10 mouse cellular contexts compared by ENCODE assay signal in genomic region chr2:25305587-25306359, GRCm38 (mm10). TPM values are rescaled to one million over a fixed set of nuclear protein-coding genes. Genes with fewer than 3 reads are reported as not detected.
A peak's percentile ranks its signal among the peaks of the same experiment; 100 is the strongest.
DNase-seq lines count a peak whose midpoint lies in the region; ATAC-seq and TF ChIP-seq lines count a peak whose summit lies in the region.
"Had no signal": no experiment of that assay in that cellular context is flagged by ENCODE, and none has a peak within 500 bp of the region (broad histone marks: within the 10 kb centered on the region; RNA-seq: fewer than 3 reads in every experiment).

No protein-coding gene starts in this region.

- no peaks in the 10 kb centered on the region for H3K79me2 ChIP-seq in heart, adult 2 months (replicated peaks; ENCODE audit: control insufficient read depth, insufficient read depth, low read length)

- TF ChIP-seq CTCF in heart, adult 2 months (IDR thresholded peaks at IDR 0.05): no peak

- no peak for ATAC-seq in heart, embryonic 14.5 days (ENCODE audit: insufficient number of reproducible peaks, insufficient read depth, low FRiP score, low read depth)
- peak; percentile 42; the same call in 1 of the 2 replicates for ATAC-seq in hindbrain, embryonic 12.5 days (ENCODE audit: low FRiP score)
- ATAC-seq in midbrain, embryonic 13.5 days: no peak; the same call in 1 of the 2 replicates
- ATAC-seq: CD4-positive, CD25-positive, alpha-beta regulatory T cell, adult 4 months had no signal

- no peaks in the 10 kb centered on the region for H3K36me3 ChIP-seq in heart, embryonic 14.5 days (ENCODE audit: control insufficient read depth, insufficient read depth, low read length)
- H3K36me3 ChIP-seq in heart, adult 2 months (ENCODE audit: control insufficient read depth, insufficient read depth, low read length): no peaks in the 10 kb centered on the region
- H3K36me3 ChIP-seq in embryonic facial prominence, embryonic 10.5 days (replicated peaks): no peaks in the 10 kb centered on the region
- no peaks in the 10 kb centered on the region for H3K36me3 ChIP-seq in hindbrain, embryonic 12.5 days
- peaks cover 6% of the 10 kb centered on the region; the same call in 1 of the 2 replicates for H3K36me3 ChIP-seq in midbrain, embryonic 13.5 days

- TF ChIP-seq EP300 in heart, adult 2 months (IDR thresholded peaks at IDR 0.05; ENCODE audit: insufficient read depth, low read depth, low read length): no peak

- H3K9me3 ChIP-seq in heart, embryonic 14.5 days (ENCODE audit: control insufficient read depth, low read length): no peaks in the 10 kb centered on the region
- no peaks in the 10 kb centered on the region for H3K9me3 ChIP-seq in embryonic facial prominence, embryonic 10.5 days
- H3K9me3 ChIP-seq in hindbrain, embryonic 12.5 days (replicated peaks): no peaks in the 10 kb centered on the region
- no peaks in the 10 kb centered on the region for H3K9me3 ChIP-seq in midbrain, embryonic 13.5 days

- H3K4me1 ChIP-seq in heart, embryonic 14.5 days (ENCODE audit: control insufficient read depth in 2 of 2, insufficient read depth in 2 of 2, low read length in 2 of 2): peaks cover 4 to 5% of the 10 kb centered on the region in 2 experiments; a peak in 1 of 4 replicates
- no peaks in the 10 kb centered on the region for H3K4me1 ChIP-seq in heart, adult 2 months (ENCODE audit: control insufficient read depth, insufficient read depth, low read length)
- peaks cover 15% of the 10 kb centered on the region for H3K4me1 ChIP-seq in embryonic facial prominence, embryonic 10.5 days
- peaks cover 13% of the 10 kb centered on the region for H3K4me1 ChIP-seq in hindbrain, embryonic 12.5 days
- peaks cover 16% of the 10 kb centered on the region for H3K4me1 ChIP-seq in midbrain, embryonic 13.5 days (replicated peaks)

- WGBS in heart, embryonic 14.5 days: 42% methylated on average over 14 of the region's 14 CpGs
- 50% methylated on average over 14 of the region's 14 CpGs for WGBS in heart, adult 2 months
- WGBS in embryonic facial prominence, embryonic 10.5 days: 50% methylated on average over 14 of the region's 14 CpGs
- WGBS in hindbrain, embryonic 12.5 days: 49% methylated on average over 14 of the region's 14 CpGs
- WGBS in midbrain, embryonic 13.5 days: 48% methylated on average over 14 of the region's 14 CpGs

- no peak overlapping the region for H3K27ac ChIP-seq in heart, embryonic 14.5 days (replicated peaks in 1 of 2; ENCODE audit: control insufficient read depth in 1 of 2, insufficient read depth in 1 of 2, low read depth in 2 of 2, low read length in 2 of 2)
- no peak overlapping the region for H3K27ac ChIP-seq in heart, adult 2 months
- H3K27ac ChIP-seq in embryonic facial prominence, embryonic 10.5 days (replicated peaks): no peak overlapping the region
- no peak overlapping the region for H3K27ac ChIP-seq in hindbrain, embryonic 12.5 days
- no peak overlapping the region for H3K27ac ChIP-seq in midbrain, embryonic 13.5 days

- peaks cover 80% of the 10 kb centered on the region for H3K27me3 ChIP-seq in heart, embryonic 14.5 days (ENCODE audit: control insufficient read depth, insufficient read depth, low read length)
- peaks cover 8% of the 10 kb centered on the region for H3K27me3 ChIP-seq in heart, adult 2 months (ENCODE audit: control insufficient read depth, insufficient read depth, low read length)
- H3K27me3 ChIP-seq in embryonic facial prominence, embryonic 10.5 days (replicated peaks; ENCODE audit: low read depth, poor library complexity, severe bottlenecking): peaks cover 84% of the 10 kb centered on the region
- peaks cover 79% of the 10 kb centered on the region for H3K27me3 ChIP-seq in hindbrain, embryonic 12.5 days
- peaks cover 82% of the 10 kb centered on the region for H3K27me3 ChIP-seq in midbrain, embryonic 13.5 days

- intact Hi-C loops in heart, adult 2 months (cut with DNase I): no loop called here

- no peak for TF ChIP-seq POLR2A in heart, adult 2 months (IDR thresholded peaks at IDR 0.05; ENCODE audit: insufficient read depth, low read depth, low read length)

- no peak overlapping the region for H3K9ac ChIP-seq in heart, embryonic 14.5 days (ENCODE audit: low read length)
- no peak overlapping the region for H3K9ac ChIP-seq in heart, adult 2 months (ENCODE audit: low read depth, low read length)
- peak overlapping the region; percentile 66 for H3K9ac ChIP-seq in hindbrain, embryonic 12.5 days
- peak overlapping the region; percentile 70 for H3K9ac ChIP-seq in midbrain, embryonic 13.5 days (replicated peaks)

- H3K4me2 ChIP-seq in heart, embryonic 14.5 days (ENCODE audit: low read length): peak overlapping the region; percentile 73
- peak overlapping the region; percentile 84 for H3K4me2 ChIP-seq in hindbrain, embryonic 12.5 days (replicated peaks)
- H3K4me2 ChIP-seq in midbrain, embryonic 13.5 days (replicated peaks): peak overlapping the region; percentile 79

- no peak for DNase-seq in heart, adult 2 months
- DNase-seq in embryonic facial prominence, embryonic 10.5 days (ENCODE audit: low spot score): no peak
- DNase-seq in adrenal gland, postnatal 36 days: no peak
- no peak for DNase-seq in MN1 (ENCODE audit: low spot score)
- DNase-seq in spleen, postnatal 10 days (ENCODE audit: low spot score in 2 of 2): no peak

- no peak overlapping the region for H3K4me3 ChIP-seq in heart, embryonic 14.5 days (ENCODE audit: control insufficient read depth in 1 of 2, insufficient read depth in 1 of 2, low read depth in 1 of 2, low read length in 2 of 2)
- H3K4me3 ChIP-seq in heart, adult 2 months: no peak overlapping the region
- H3K4me3 ChIP-seq in embryonic facial prominence, embryonic 10.5 days: peak overlapping the region; percentile 57
- peak overlapping the region; percentile 38 for H3K4me3 ChIP-seq in hindbrain, embryonic 12.5 days
- H3K4me3 ChIP-seq in midbrain, embryonic 13.5 days (replicated peaks): peak overlapping the region; percentile 49

RNA-seq across cellular contexts. Expression of gene Grin1, which starts 13.2 kb away (rescaled TPM):
- polyA plus RNA-seq in heart, embryonic 14.5 days (2014; fragmentation: Nextera tagmentation; extraction: Ambion mirVana): 0.05 TPM in 1 of 2 replicates, not detected in the other
- total RNA-seq in heart, adult 2 months (2021): not detected
- 0.18 and 0.41 TPM in 2 replicates for polyA plus RNA-seq in heart, adult 2 months (2012; rRNA removed)
- 0.89 and 1.4 TPM in 2 replicates for polyA plus RNA-seq in embryonic facial prominence, embryonic 10.5 days (2016; fragmentation: Nextera tagmentation; extraction: Ambion mirVana)
- 6.3 and 6.9 TPM in 2 replicates for polyA plus RNA-seq in hindbrain, embryonic 12.5 days (2016; fragmentation: Nextera tagmentation; extraction: Ambion mirVana)
- polyA plus RNA-seq in midbrain, embryonic 13.5 days (2015; fragmentation: Nextera tagmentation; extraction: Ambion mirVana): 17.5 and 19.0 TPM in 2 replicates
- 1 to 10 TPM; 6.3 to 7.6 TPM for total RNA-seq in adrenal gland, postnatal 36 days (2021)
- polyA plus RNA-seq: CD4-positive, CD25-positive, alpha-beta regulatory T cell, adult 4 months had no signal

RNA-seq across cellular contexts. Expression of gene Lrrc26, which starts 16.1 kb away (rescaled TPM):
- not detected in 2 replicates for polyA plus RNA-seq in heart, embryonic 14.5 days (2014; fragmentation: Nextera tagmentation; extraction: Ambion mirVana)
- total RNA-seq in heart, adult 2 months (2021): not detected
- 2.9 TPM in 1 of 2 replicates, not detected in the other for polyA plus RNA-seq in heart, adult 2 months (2012; rRNA removed)
- not detected in 2 replicates for polyA plus RNA-seq in embryonic facial prominence, embryonic 10.5 days (2016; fragmentation: Nextera tagmentation; extraction: Ambion mirVana)
- not detected in 2 replicates for polyA plus RNA-seq in hindbrain, embryonic 12.5 days (2016; fragmentation: Nextera tagmentation; extraction: Ambion mirVana)
- 0.27 TPM in 1 of 2 replicates, not detected in the other for polyA plus RNA-seq in midbrain, embryonic 13.5 days (2015; fragmentation: Nextera tagmentation; extraction: Ambion mirVana)
- not detected for total RNA-seq in adrenal gland, postnatal 36 days (2021)
- total RNA-seq: layer of hippocampus, adult 18-20 months had no signal
- polyA plus RNA-seq: CD4-positive, CD25-positive, alpha-beta regulatory T cell, adult 4 months had no signal

RNA-seq across cellular contexts. Expression of gene Tmem210, which starts 17.8 kb away (rescaled TPM):
- not detected in 2 replicates for polyA plus RNA-seq in heart, embryonic 14.5 days (2014; fragmentation: Nextera tagmentation; extraction: Ambion mirVana)
- not detected for total RNA-seq in heart, adult 2 months (2021)
- polyA plus RNA-seq in heart, adult 2 months (2012; rRNA removed): 0.27 and 0.44 TPM in 2 replicates
- not detected in 2 replicates for polyA plus RNA-seq in embryonic facial prominence, embryonic 10.5 days (2016; fragmentation: Nextera tagmentation; extraction: Ambion mirVana)
- polyA plus RNA-seq in hindbrain, embryonic 12.5 days (2016; fragmentation: Nextera tagmentation; extraction: Ambion mirVana): not detected in 2 replicates
- not detected in 2 replicates for polyA plus RNA-seq in midbrain, embryonic 13.5 days (2015; fragmentation: Nextera tagmentation; extraction: Ambion mirVana)
- not detected for total RNA-seq in adrenal gland, postnatal 36 days (2021)
- total RNA-seq: layer of hippocampus, adult 18-20 months had no signal
- polyA plus RNA-seq: CD4-positive, CD25-positive, alpha-beta regulatory T cell, adult 4 months had no signal

RNA-seq across cellular contexts. Expression of gene Man1b1, which starts 26.4 kb away (rescaled TPM):
- polyA plus RNA-seq in heart, embryonic 14.5 days (2014; fragmentation: Nextera tagmentation; extraction: Ambion mirVana): 42.8 and 48.1 TPM in 2 replicates
- total RNA-seq in heart, adult 2 months (2021): 10 to 100 TPM; 21.6 to 22.5 TPM
- 8.2 and 9.9 TPM in 2 replicates for polyA plus RNA-seq in heart, adult 2 months (2012; rRNA removed)
- 50.4 and 51.9 TPM in 2 replicates for polyA plus RNA-seq in embryonic facial prominence, embryonic 10.5 days (2016; fragmentation: Nextera tagmentation; extraction: Ambion mirVana)
- 73.5 and 78.8 TPM in 2 replicates for polyA plus RNA-seq in hindbrain, embryonic 12.5 days (2016; fragmentation: Nextera tagmentation; extraction: Ambion mirVana)
- 60.0 and 66.4 TPM in 2 replicates for polyA plus RNA-seq in midbrain, embryonic 13.5 days (2015; fragmentation: Nextera tagmentation; extraction: Ambion mirVana)
- total RNA-seq in adrenal gland, postnatal 36 days (2021): 10 to 100 TPM; 53.1 to 59.2 TPM

RNA-seq across cellular contexts. Expression of gene Anapc2, which starts 33.5 kb away (rescaled TPM):
- polyA plus RNA-seq in heart, embryonic 14.5 days (2014; fragmentation: Nextera tagmentation; extraction: Ambion mirVana): 70.2 and 71.3 TPM in 2 replicates
- total RNA-seq in heart, adult 2 months (2021): 10 to 100 TPM; 36.0 to 36.3 TPM
- 57.2 and 68.2 TPM in 2 replicates for polyA plus RNA-seq in heart, adult 2 months (2012; rRNA removed)
- polyA plus RNA-seq in embryonic facial prominence, embryonic 10.5 days (2016; fragmentation: Nextera tagmentation; extraction: Ambion mirVana): 147 and 151 TPM in 2 replicates
- polyA plus RNA-seq in hindbrain, embryonic 12.5 days (2016; fragmentation: Nextera tagmentation; extraction: Ambion mirVana): 147 and 152 TPM in 2 replicates
- 147 and 149 TPM in 2 replicates for polyA plus RNA-seq in midbrain, embryonic 13.5 days (2015; fragmentation: Nextera tagmentation; extraction: Ambion mirVana)
- total RNA-seq in adrenal gland, postnatal 36 days (2021): 10 to 100 TPM; 76.5 to 81.3 TPM

Comparison
In these comparisons a context has a peak if more than half of its experiments do, and no peak if none do; other contexts are left out.
1. H3K4me3 ChIP-seq: peak in embryonic facial prominence, embryonic 10.5 days (single experiment), hindbrain, embryonic 12.5 days (single experiment) and midbrain, embryonic 13.5 days (single experiment); none in heart, embryonic 14.5 days (0 of 2) and heart, adult 2 months (single experiment).
2. H3K9ac ChIP-seq: peak in hindbrain, embryonic 12.5 days (single experiment) and midbrain, embryonic 13.5 days (single experiment); none in heart, embryonic 14.5 days (single experiment) and heart, adult 2 months (single experiment).
3. Peak in every context shown above with its lines, with median percentiles within 50 percentile points of each other: H3K4me2 ChIP-seq.